Mouse (Mus musculus): ENCODE data around the gene Galnt10. TPM values are rescaled to one million over a fixed set of nuclear protein-coding genes. Genes with fewer than 3 reads are reported as not detected.
A peak's percentile ranks its signal among the peaks of the same experiment; 100 is the strongest.

Gene Galnt10
- polyA plus RNA-seq, 1 experiment from 2014 or later: 7.1 TPM

GRCm38 (mm10) chr11:57652206-57652922 is 7.1 kb downstream of the Galnt10 start:
- Histone ChIP-seq H3K9ac (ENCODE audit: low read depth, low read length) (no peak overlapping the region), H3K9me3 (replicated peaks; ENCODE audit: control insufficient read depth, low read length) (no peaks in the 10 kb centered on the region), H3K27me3 (ENCODE audit: control insufficient read depth, insufficient read depth, low read length) (no peaks in the 10 kb centered on the region; the same call in 1 of the 2 replicates), H3K4me1 (ENCODE audit: control insufficient read depth, insufficient read depth, low read length) (peaks cover 63% of the 10 kb centered on the region), H3K27ac (ENCODE audit: low read depth, low read length) (0 out of 2 replicates have a peak overlapping the region, but pooled peaks have one; percentile 81), H3K36me3 (ENCODE audit: control insufficient read depth, insufficient read depth, low read length) (no peaks in the 10 kb centered on the region), H3K4me3 (ENCODE audit: low read depth, low read length) (no peak overlapping the region), H3K4me2 (peak overlapping the region; percentile 35)
- 80% methylated on average over 23 of the region's 23 CpGs for WGBS (ENCODE audit: insufficient replicate concordance)
- no peak for ATAC-seq (replicated peaks; ENCODE audit: insufficient number of reproducible peaks, low FRiP score, low TSS enrichment)

GRCm38 (mm10) chr11:57652923-57653660 is 7.8 kb downstream of the Galnt10 start:
- 84% methylated on average over 14 of the region's 14 CpGs for WGBS (ENCODE audit: insufficient replicate concordance)
- no peaks in the 10 kb centered on the region for H3K9me3 ChIP-seq (replicated peaks; ENCODE audit: control insufficient read depth, low read length)
- H3K4me1 ChIP-seq (ENCODE audit: control insufficient read depth, insufficient read depth, low read length): peaks cover 65% of the 10 kb centered on the region
- no peaks in the 10 kb centered on the region; the same call in 1 of the 2 replicates for H3K27me3 ChIP-seq (ENCODE audit: control insufficient read depth, insufficient read depth, low read length)
- H3K4me3 ChIP-seq (ENCODE audit: low read depth, low read length): no peak overlapping the region
- no peak overlapping the region for H3K27ac ChIP-seq (ENCODE audit: low read depth, low read length)
- no peak overlapping the region; the same call in 1 of the 2 replicates for H3K4me2 ChIP-seq
- no peak for ATAC-seq (replicated peaks; ENCODE audit: insufficient number of reproducible peaks, low FRiP score, low TSS enrichment)
- no peaks in the 10 kb centered on the region for H3K36me3 ChIP-seq (ENCODE audit: control insufficient read depth, insufficient read depth, low read length)
- no peak overlapping the region for H3K9ac ChIP-seq (ENCODE audit: low read depth, low read length)

GRCm38 (mm10) chr11:57653796-57654195 is 8.6 kb downstream of the Galnt10 start:
- H3K27me3 ChIP-seq (ENCODE audit: control insufficient read depth, insufficient read depth, low read length): no peaks in the 10 kb centered on the region; the same call in 1 of the 2 replicates
- H3K9me3 ChIP-seq (replicated peaks; ENCODE audit: control insufficient read depth, low read length): no peaks in the 10 kb centered on the region
- peaks cover 65% of the 10 kb centered on the region for H3K4me1 ChIP-seq (ENCODE audit: control insufficient read depth, insufficient read depth, low read length)
- no peaks in the 10 kb centered on the region for H3K36me3 ChIP-seq (ENCODE audit: control insufficient read depth, insufficient read depth, low read length)
- no peak for ATAC-seq (replicated peaks; ENCODE audit: insufficient number of reproducible peaks, low FRiP score, low TSS enrichment)
- H3K9ac ChIP-seq (ENCODE audit: low read depth, low read length): no peak overlapping the region
- WGBS (ENCODE audit: insufficient replicate concordance): 83% methylated on average over 5 of the region's 5 CpGs
- peak overlapping the region; percentile 6; the same call in 1 of the 2 replicates for H3K4me2 ChIP-seq
- peak overlapping the region; percentile 76; the same call in 1 of the 2 replicates for H3K27ac ChIP-seq (ENCODE audit: low read depth, low read length)
- H3K4me3 ChIP-seq (ENCODE audit: low read depth, low read length): no peak overlapping the region

GRCm38 (mm10) chr11:57654386-57654785 is 9.1 kb downstream of the Galnt10 start:
- 24% methylated on average over 4 of the region's 4 CpGs for WGBS (ENCODE audit: insufficient replicate concordance)
- ATAC-seq (replicated peaks; ENCODE audit: insufficient number of reproducible peaks, low FRiP score, low TSS enrichment): no peak
- peak overlapping the region; percentile 76 for H3K27ac ChIP-seq (ENCODE audit: low read depth, low read length)

GRCm38 (mm10) chr11:57654977-57655397 is 9.7 kb downstream of the Galnt10 start:
- H3K9me3 ChIP-seq (replicated peaks; ENCODE audit: control insufficient read depth, low read length): no peaks in the 10 kb centered on the region
- H3K4me1 ChIP-seq (ENCODE audit: control insufficient read depth, insufficient read depth, low read length): peaks cover 65% of the 10 kb centered on the region
- H3K36me3 ChIP-seq (ENCODE audit: control insufficient read depth, insufficient read depth, low read length): no peaks in the 10 kb centered on the region
- no peaks in the 10 kb centered on the region; the same call in 1 of the 2 replicates for H3K27me3 ChIP-seq (ENCODE audit: control insufficient read depth, insufficient read depth, low read length)
- 39% methylated on average over 5 of the region's 5 CpGs for WGBS (ENCODE audit: insufficient replicate concordance)
- H3K4me2 ChIP-seq: no peak overlapping the region
- H3K27ac ChIP-seq (ENCODE audit: low read depth, low read length): peak overlapping the region; percentile 76
- H3K9ac ChIP-seq (ENCODE audit: low read depth, low read length): no peak overlapping the region
- no peak overlapping the region for H3K4me3 ChIP-seq (ENCODE audit: low read depth, low read length)
- ATAC-seq (replicated peaks; ENCODE audit: insufficient number of reproducible peaks, low FRiP score, low TSS enrichment): peak; percentile 81

More at GRCm38 (mm10) chr11:57654386-57654785, 9.1 kb downstream of the Galnt10 start:
- Histone ChIP-seq H3K9ac (ENCODE audit: low read depth, low read length) (no peak overlapping the region), H3K9me3 (replicated peaks; ENCODE audit: control insufficient read depth, low read length) (no peaks in the 10 kb centered on the region), H3K27me3 (ENCODE audit: control insufficient read depth, insufficient read depth, low read length) (no peaks in the 10 kb centered on the region; the same call in 1 of the 2 replicates), H3K36me3 (ENCODE audit: control insufficient read depth, insufficient read depth, low read length) (no peaks in the 10 kb centered on the region), H3K4me1 (ENCODE audit: control insufficient read depth, insufficient read depth, low read length) (peaks cover 65% of the 10 kb centered on the region), H3K4me2 (peak overlapping the region; percentile 6), H3K4me3 (ENCODE audit: low read depth, low read length) (no peak overlapping the region)

GRCm38 (mm10) chr11:57655669-57656325 is 10.6 kb downstream of the Galnt10 start:
- H3K27me3 ChIP-seq (ENCODE audit: control insufficient read depth, insufficient read depth, low read length): no peaks in the 10 kb centered on the region; the same call in 1 of the 2 replicates
- H3K9ac ChIP-seq (ENCODE audit: low read depth, low read length): no peak overlapping the region; the same call in 1 of the 2 replicates
- WGBS (ENCODE audit: insufficient replicate concordance): 45% methylated on average over 10 of the region's 10 CpGs
- H3K4me1 ChIP-seq (ENCODE audit: control insufficient read depth, insufficient read depth, low read length): peaks cover 71% of the 10 kb centered on the region
- H3K36me3 ChIP-seq (ENCODE audit: control insufficient read depth, insufficient read depth, low read length): no peaks in the 10 kb centered on the region
- H3K9me3 ChIP-seq (replicated peaks; ENCODE audit: control insufficient read depth, low read length): no peaks in the 10 kb centered on the region
- H3K27ac ChIP-seq (ENCODE audit: low read depth, low read length): peak overlapping the region; percentile 2; the same call in 1 of the 2 replicates
- peak overlapping the region; percentile 30 for H3K4me2 ChIP-seq
- ATAC-seq (replicated peaks; ENCODE audit: insufficient number of reproducible peaks, low FRiP score, low TSS enrichment): no peak
- H3K4me3 ChIP-seq (ENCODE audit: low read depth, low read length): no peak overlapping the region

GRCm38 (mm10) chr11:57656602-57657275 is 11.5 kb downstream of the Galnt10 start:
- no peak for ATAC-seq (replicated peaks; ENCODE audit: insufficient number of reproducible peaks, low FRiP score, low TSS enrichment)
- Histone ChIP-seq H3K4me3 (ENCODE audit: low read depth, low read length) (no peak overlapping the region), H3K9me3 (replicated peaks; ENCODE audit: control insufficient read depth, low read length) (no peaks in the 10 kb centered on the region), H3K27ac (ENCODE audit: low read depth, low read length) (peak overlapping the region; percentile 2), H3K36me3 (ENCODE audit: control insufficient read depth, insufficient read depth, low read length) (no peaks in the 10 kb centered on the region), H3K27me3 (ENCODE audit: control insufficient read depth, insufficient read depth, low read length) (no peaks in the 10 kb centered on the region; the same call in 1 of the 2 replicates), H3K9ac (ENCODE audit: low read depth, low read length) (peak overlapping the region; percentile 30; the same call in 1 of the 2 replicates), H3K4me1 (ENCODE audit: control insufficient read depth, insufficient read depth, low read length) (peaks cover 64% of the 10 kb centered on the region), H3K4me2 (peak overlapping the region; percentile 32)
- 41% methylated on average over 8 of the region's 8 CpGs for WGBS (ENCODE audit: insufficient replicate concordance)
